Mouse (Mus musculus): Measurements from ENCODE around the gene Gm49416.
"Not testable (repeated sequence)": the region's sequence is repeated elsewhere in the genome, so short reads cannot be mapped to it uniquely, and the experiment has no call there.

Gene Gm49416

GRCm38 (mm10) chr19:8875031-8875430 is 13.7 kb upstream of the Gm49416 start:
- no peak for DNase-seq (ENCODE audit: low spot score)

GRCm38 (mm10) chr19:8880311-8881033 is 8.3 kb upstream of the Gm49416 start, which contains the start of gene Uqcc3:
TSS of gene Uqcc3 (minus strand) at chr19:8880923.
- DNase-seq (ENCODE audit: low spot score) = peak; percentile 78

GRCm38 (mm10) chr19:8881034-8881392 is 7.7 kb upstream of the Gm49416 start:
- DNase-seq (ENCODE audit: low spot score) = no peak

- no peak for DNase-seq (ENCODE audit: low spot score)
These were observed 5.1 kb upstream of the Gm49416 start, which contains the start of the genes Lbhd1 and Gm49403 for GRCm38 (mm10) chr19:8883616-8884015. TSS of gene Lbhd1 (plus strand) at chr19:8883732. TSS of gene Gm49403 (plus strand) at chr19:8883930.

- DNase-seq (ENCODE audit: low spot score) = no peak
These were observed 1.7 kb upstream of the Gm49416 start for GRCm38 (mm10) chr19:8886916-8887584.

GRCm38 (mm10) chr19:8887585-8888463 is 902 bp upstream of the Gm49416 start:
- no peak for DNase-seq (ENCODE audit: low spot score)

- peak; percentile 70 for DNase-seq (ENCODE audit: low spot score)
These were observed 4.4 kb downstream of the Gm49416 start, which contains the start of gene Ints5 for GRCm38 (mm10) chr19:8892829-8893766. TSS of gene Ints5 (plus strand) at chr19:8893005.

GRCm38 (mm10) chr19:8895397-8895960 is 6.8 kb downstream of the Gm49416 start:
- no peak for DNase-seq (ENCODE audit: low spot score)

- not testable (repeated sequence) for DNase-seq (ENCODE audit: low spot score)
These were observed 7.5 kb downstream of the Gm49416 start for GRCm38 (mm10) chr19:8896231-8896630.

- DNase-seq (ENCODE audit: low spot score) = peak; percentile 49
These were observed 8.6 kb downstream of the Gm49416 start for GRCm38 (mm10) chr19:8897211-8897864.

GRCm38 (mm10) chr19:8897865-8898495 is 9.3 kb downstream of the Gm49416 start, which contains the start of gene Ganab:
TSS of gene Ganab (plus strand) at chr19:8898071.
- peak; percentile 87 for DNase-seq (ENCODE audit: low spot score)

GRCm38 (mm10) chr19:8898576-8898975 is 9.8 kb downstream of the Gm49416 start:
- DNase-seq (ENCODE audit: low spot score) = no peak

- DNase-seq (ENCODE audit: low spot score) = no peak
These were observed 10.4 kb downstream of the Gm49416 start for GRCm38 (mm10) chr19:8899079-8899478.

- DNase-seq (ENCODE audit: low spot score) = no peak
These were observed 14.7 kb downstream of the Gm49416 start for GRCm38 (mm10) chr19:8903412-8903811.

GRCm38 (mm10) chr19:8908531-8908930 is 19.8 kb downstream of the Gm49416 start:
- no peak for DNase-seq (ENCODE audit: low spot score)

- DNase-seq (ENCODE audit: low spot score) = no peak
These were observed 23.1 kb downstream of the Gm49416 start for GRCm38 (mm10) chr19:8911810-8912209.

- no peak for DNase-seq (ENCODE audit: low spot score)
These were observed 25.5 kb downstream of the Gm49416 start for GRCm38 (mm10) chr19:8914212-8914611.

GRCm38 (mm10) chr19:8919000-8919399 is 30.3 kb downstream of the Gm49416 start:
- DNase-seq (ENCODE audit: low spot score) = no peak

- no peak for DNase-seq (ENCODE audit: low spot score)
These were observed 31.0 kb downstream of the Gm49416 start for GRCm38 (mm10) chr19:8919684-8920072.
